In the genomic region with DNA sequence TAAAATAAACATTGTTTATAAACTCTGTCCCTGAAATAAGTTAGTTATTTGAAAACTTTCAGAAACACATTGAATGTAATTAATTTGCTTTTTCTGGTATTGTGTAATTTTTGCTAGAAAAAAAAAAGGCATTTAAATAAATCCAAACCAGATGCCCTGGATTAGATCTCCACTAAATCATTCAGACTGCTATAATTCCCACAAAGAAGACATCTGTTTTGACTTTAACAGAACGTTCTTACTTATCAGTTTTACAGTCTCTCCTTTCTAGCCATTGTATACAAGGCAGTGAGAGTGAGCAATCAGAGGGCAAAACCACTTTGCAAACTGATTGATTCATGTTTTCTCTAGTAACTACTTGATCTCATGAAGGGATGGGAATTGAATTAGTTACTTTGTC, we compare ENCODE assay signal across 28 mouse cellular contexts.
A peak's percentile ranks its signal among the peaks of the same experiment; 100 is the strongest.
DNase-seq lines count a peak whose midpoint lies in the region; ATAC-seq lines count a peak whose summit lies in the region.
"Had no signal": no experiment of that assay in that cellular context is flagged by ENCODE, and none has a peak within 500 bp of the region (broad histone marks: within the 10 kb centered on the region; RNA-seq: fewer than 3 reads in every experiment).

No protein-coding gene starts in this region.

- WGBS in limb, embryonic 11.5 days = 4% methylated on average over 1 of the region's 1 CpGs
- 2% methylated on average over 1 of the region's 1 CpGs for WGBS in limb, embryonic 10.5 days
- WGBS in embryonic facial prominence, embryonic 12.5 days = 15% methylated on average over 1 of the region's 1 CpGs
- 8% methylated on average over 1 of the region's 1 CpGs for WGBS in intestine, embryonic 16.5 days
- WGBS in stomach, embryonic 16.5 days = 9% methylated on average over 1 of the region's 1 CpGs
- 34% methylated on average over 1 of the region's 1 CpGs for WGBS in kidney, embryonic 14.5 days

- H3K27ac ChIP-seq in limb, embryonic 11.5 days (replicated peaks; ENCODE audit: low read depth, low read length) = no peak overlapping the region
- no peak overlapping the region for H3K27ac ChIP-seq in limb, embryonic 10.5 days
- H3K27ac ChIP-seq in embryonic facial prominence, embryonic 12.5 days = no peak overlapping the region
- no peak overlapping the region for H3K27ac ChIP-seq in intestine, embryonic 16.5 days (ENCODE audit: low read length)
- H3K27ac ChIP-seq in stomach, embryonic 16.5 days (ENCODE audit: low read length) = peak overlapping the region; percentile 27; the same call in 1 of the 2 replicates
- no peak overlapping the region for H3K27ac ChIP-seq in kidney, embryonic 14.5 days (ENCODE audit: low read depth, low read length)
- H3K27ac ChIP-seq: heart, embryonic 13.5 days; kidney, embryonic 15.5 days; left cerebral cortex, adult 2 months; limb, embryonic 15.5 days; liver, embryonic 14.5 days; lung, embryonic 15.5 days; neural tube, embryonic 13.5 days had no signal

- no peaks in the 10 kb centered on the region for H3K27me3 ChIP-seq in limb, embryonic 11.5 days (ENCODE audit: control insufficient read depth, insufficient read depth, low read length)
- H3K27me3 ChIP-seq in limb, embryonic 10.5 days (ENCODE audit: low read depth, poor library complexity, severe bottlenecking) = no peaks in the 10 kb centered on the region
- H3K27me3 ChIP-seq in embryonic facial prominence, embryonic 12.5 days = no peaks in the 10 kb centered on the region
- no peaks in the 10 kb centered on the region for H3K27me3 ChIP-seq in intestine, embryonic 16.5 days (replicated peaks; ENCODE audit: control insufficient read depth, insufficient read depth, low read length)
- no peaks in the 10 kb centered on the region for H3K27me3 ChIP-seq in stomach, embryonic 16.5 days (ENCODE audit: control insufficient read depth, insufficient read depth, low read length)
- no peaks in the 10 kb centered on the region for H3K27me3 ChIP-seq in kidney, embryonic 14.5 days (ENCODE audit: control insufficient read depth, insufficient read depth, low read length)
- H3K27me3 ChIP-seq: heart, embryonic 13.5 days; kidney, embryonic 15.5 days; limb, embryonic 15.5 days; lung, embryonic 15.5 days; neural tube, embryonic 13.5 days had no signal

- peak; percentile 56; the same call in 1 of the 2 replicates for ATAC-seq in limb, embryonic 11.5 days (ENCODE audit: insufficient number of reproducible peaks, low FRiP score, low TSS enrichment, low read depth)
- peak; percentile 56; the same call in 1 of the 2 replicates for ATAC-seq in embryonic facial prominence, embryonic 12.5 days (ENCODE audit: insufficient number of reproducible peaks, insufficient read depth, low FRiP score, low TSS enrichment)
- peak; percentile 69 for ATAC-seq in intestine, embryonic 16.5 days
- peak; percentile 72 for ATAC-seq in stomach, embryonic 16.5 days (ENCODE audit: insufficient read depth, low FRiP score)
- ATAC-seq in kidney, embryonic 14.5 days (ENCODE audit: low FRiP score, low TSS enrichment) = no peak
- ATAC-seq: activated CD4-positive, CD25-positive, alpha-beta regulatory T cell, adult 4 months; CD4-positive, CD25-positive, alpha-beta regulatory T cell, adult 4 months; forebrain, embryonic 14.5 days; hindbrain, embryonic 16.5 days; midbrain, embryonic 16.5 days had no signal

- no peak overlapping the region for H3K4me2 ChIP-seq in limb, embryonic 11.5 days (ENCODE audit: low read depth, severe bottlenecking)
- H3K4me2 ChIP-seq in embryonic facial prominence, embryonic 12.5 days (replicated peaks) = no peak overlapping the region
- no peak overlapping the region for H3K4me2 ChIP-seq in intestine, embryonic 16.5 days (ENCODE audit: low read depth, low read length)
- no peak overlapping the region for H3K4me2 ChIP-seq in stomach, embryonic 16.5 days (ENCODE audit: low read depth, low read length)
- H3K4me2 ChIP-seq in kidney, embryonic 14.5 days (replicated peaks; ENCODE audit: low read depth, low read length) = no peak overlapping the region
- H3K4me2 ChIP-seq: heart, embryonic 13.5 days; kidney, embryonic 15.5 days; limb, embryonic 15.5 days; lung, embryonic 15.5 days; midbrain, embryonic 11.5 days; neural tube, embryonic 13.5 days had no signal

- no peaks in the 10 kb centered on the region for H3K9me3 ChIP-seq in limb, embryonic 11.5 days (ENCODE audit: control insufficient read depth, low read length)
- H3K9me3 ChIP-seq in limb, embryonic 10.5 days (replicated peaks) = no peaks in the 10 kb centered on the region
- no peaks in the 10 kb centered on the region for H3K9me3 ChIP-seq in embryonic facial prominence, embryonic 12.5 days
- H3K9me3 ChIP-seq in intestine, embryonic 16.5 days (ENCODE audit: control insufficient read depth, low read length) = no peaks in the 10 kb centered on the region
- no peaks in the 10 kb centered on the region for H3K9me3 ChIP-seq in stomach, embryonic 16.5 days (replicated peaks; ENCODE audit: control insufficient read depth, low read length)
- no peaks in the 10 kb centered on the region for H3K9me3 ChIP-seq in kidney, embryonic 14.5 days (ENCODE audit: control insufficient read depth, low read length)
- H3K9me3 ChIP-seq: heart, embryonic 13.5 days; kidney, embryonic 15.5 days; limb, embryonic 15.5 days; lung, embryonic 15.5 days; neural tube, embryonic 13.5 days had no signal

- H3K4me1 ChIP-seq in limb, embryonic 11.5 days (ENCODE audit: control insufficient read depth, insufficient read depth, low read length) = no peaks in the 10 kb centered on the region
- peaks cover 9% of the 10 kb centered on the region for H3K4me1 ChIP-seq in limb, embryonic 10.5 days
- H3K4me1 ChIP-seq in embryonic facial prominence, embryonic 12.5 days = no peaks in the 10 kb centered on the region
- H3K4me1 ChIP-seq in intestine, embryonic 16.5 days (ENCODE audit: control insufficient read depth, insufficient read depth, low read length) = no peaks in the 10 kb centered on the region
- 0 out of 2 replicates have a peak, but pooled peaks cover 3% of the 10 kb centered on the region for H3K4me1 ChIP-seq in stomach, embryonic 16.5 days (ENCODE audit: control insufficient read depth, insufficient read depth, low read length)
- no peaks in the 10 kb centered on the region for H3K4me1 ChIP-seq in kidney, embryonic 14.5 days (ENCODE audit: control insufficient read depth, insufficient read depth, low read length)
- H3K4me1 ChIP-seq: heart, embryonic 13.5 days; kidney, embryonic 15.5 days; limb, embryonic 15.5 days; lung, embryonic 15.5 days; neural tube, embryonic 13.5 days had no signal

- no peak for DNase-seq in limb, embryonic 11.5 days (ENCODE audit: low spot score)
- DNase-seq in limb, embryonic 10.5 days (ENCODE audit: low spot score) = no peak
- DNase-seq in MN1 (ENCODE audit: low spot score) = no peak
- no peak for DNase-seq in cerebellum, postnatal 25 days
- DNase-seq: adrenal gland, adult 2 months; cerebellum, adult 8-10 months; cerebellum, postnatal 36 days; heart, postnatal 14 days; kidney, adult 11 months; kidney, postnatal 25 days; right cerebral cortex, postnatal 4 days had no signal

- H3K9ac ChIP-seq in limb, embryonic 11.5 days (ENCODE audit: low read length) = no peak overlapping the region
- H3K9ac ChIP-seq in embryonic facial prominence, embryonic 12.5 days = no peak overlapping the region
- no peak overlapping the region for H3K9ac ChIP-seq in intestine, embryonic 16.5 days (ENCODE audit: low read depth, low read length)
- H3K9ac ChIP-seq in stomach, embryonic 16.5 days (ENCODE audit: low read length) = no peak overlapping the region
- H3K9ac ChIP-seq in kidney, embryonic 14.5 days (ENCODE audit: low read depth, low read length) = no peak overlapping the region
- H3K9ac ChIP-seq: heart, embryonic 13.5 days; kidney, embryonic 15.5 days; limb, embryonic 15.5 days; liver, embryonic 14.5 days; lung, embryonic 15.5 days; neural tube, embryonic 13.5 days had no signal

- H3K4me3 ChIP-seq in limb, embryonic 11.5 days (ENCODE audit: low read depth, low read length) = no peak overlapping the region
- no peak overlapping the region for H3K4me3 ChIP-seq in limb, embryonic 10.5 days
- no peak overlapping the region for H3K4me3 ChIP-seq in embryonic facial prominence, embryonic 12.5 days
- no peak overlapping the region for H3K4me3 ChIP-seq in intestine, embryonic 16.5 days (ENCODE audit: low read length)
- no peak overlapping the region for H3K4me3 ChIP-seq in stomach, embryonic 16.5 days (replicated peaks; ENCODE audit: low read length)
- no peak overlapping the region for H3K4me3 ChIP-seq in kidney, embryonic 14.5 days (ENCODE audit: low read length)
- H3K4me3 ChIP-seq: heart, embryonic 13.5 days; kidney, embryonic 15.5 days; left cerebral cortex, adult 2 months; limb, embryonic 15.5 days; lung, embryonic 15.5 days; neural tube, embryonic 13.5 days had no signal

- H3K36me3 ChIP-seq in limb, embryonic 11.5 days (ENCODE audit: control insufficient read depth, insufficient read depth, low read length) = no peaks in the 10 kb centered on the region
- H3K36me3 ChIP-seq in limb, embryonic 10.5 days = no peaks in the 10 kb centered on the region
- no peaks in the 10 kb centered on the region for H3K36me3 ChIP-seq in embryonic facial prominence, embryonic 12.5 days
- no peaks in the 10 kb centered on the region for H3K36me3 ChIP-seq in intestine, embryonic 16.5 days (ENCODE audit: control insufficient read depth, insufficient read depth, low read length)
- no peaks in the 10 kb centered on the region for H3K36me3 ChIP-seq in stomach, embryonic 16.5 days (ENCODE audit: control insufficient read depth, insufficient read depth, low read length)
- no peaks in the 10 kb centered on the region for H3K36me3 ChIP-seq in kidney, embryonic 14.5 days (ENCODE audit: control insufficient read depth, insufficient read depth, low read length)
- H3K36me3 ChIP-seq: heart, embryonic 13.5 days; kidney, embryonic 15.5 days; limb, embryonic 15.5 days; lung, embryonic 15.5 days; neural tube, embryonic 13.5 days had no signal
